Mouse (Mus musculus): ENCODE data around the gene Srrd. TPM values are rescaled to one million over a fixed set of nuclear protein-coding genes. Genes with fewer than 3 reads are reported as not detected.
A peak's percentile ranks its signal among the peaks of the same experiment; 100 is the strongest.

The Srrd gene
- polyA plus RNA-seq, 1 experiment from 2014 or later, result 30.0 TPM

DNA sequence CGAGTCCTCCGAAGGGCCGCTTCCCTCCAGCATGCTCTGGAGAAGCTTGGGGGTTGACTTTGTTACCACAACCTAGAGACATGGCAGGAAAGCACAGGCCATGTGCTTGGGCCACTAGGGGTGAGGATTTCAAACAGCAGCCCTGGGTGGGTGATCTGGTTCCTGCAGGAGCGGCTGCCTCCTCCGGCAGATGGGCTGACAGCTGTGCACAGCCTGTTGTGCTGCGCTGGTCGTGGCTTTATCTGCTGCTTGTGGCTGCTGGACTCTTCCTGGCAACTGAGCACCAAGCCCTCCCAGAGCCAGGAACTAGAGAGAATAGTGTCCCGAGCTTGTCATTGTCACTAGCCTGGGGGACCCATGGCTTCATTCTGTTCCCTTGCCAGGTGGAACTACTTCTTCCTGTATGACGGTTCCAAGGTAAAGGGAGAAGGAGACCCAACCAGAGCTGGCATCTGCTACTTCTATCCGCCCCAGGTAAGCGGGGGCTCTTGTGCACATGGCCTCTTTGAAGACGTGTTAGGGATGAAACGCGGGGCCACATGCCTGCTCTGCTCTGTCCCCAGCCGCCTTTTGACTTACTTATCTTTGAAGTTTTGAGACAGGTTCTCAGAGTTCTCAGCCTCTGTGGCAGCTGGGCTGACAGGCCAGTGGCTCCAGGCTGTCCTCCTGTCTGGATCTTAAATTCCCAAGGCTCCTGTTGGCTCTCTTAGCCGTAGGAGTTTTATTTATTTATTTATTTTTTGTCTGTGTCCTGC, 3.5 kb upstream of the Srrd start:
- WGBS, result 83% methylated on average over 16 of the region's 16 CpGs
- no peak for TF ChIP-seq CTCF (IDR thresholded peaks at IDR 0.05; ENCODE audit: low read depth)
- peaks cover 30% of the 10 kb centered on the region for H3K36me3 ChIP-seq (ENCODE audit: insufficient read depth, low read length)
- H3K27ac ChIP-seq, result no peak overlapping the region
- ATAC-seq (replicated peaks; ENCODE audit: low FRiP score, low read depth), result no peak
- H3K9ac ChIP-seq (ENCODE audit: low read depth, low read length), result no peak overlapping the region
- DNase-seq (ENCODE audit: low spot score), result no peak
- no peak overlapping the region for H3K4me3 ChIP-seq (replicated peaks; ENCODE audit: low read depth, low read length)
- peaks cover 8% of the 10 kb centered on the region; the same call in 1 of the 2 replicates for H3K4me1 ChIP-seq (replicated peaks; ENCODE audit: insufficient read depth, low read length)
- H3K9me3 ChIP-seq (replicated peaks; ENCODE audit: low read length), result no peaks in the 10 kb centered on the region
- H3K4me2 ChIP-seq (ENCODE audit: low read length), result no peak overlapping the region
- no peaks in the 10 kb centered on the region for H3K27me3 ChIP-seq (ENCODE audit: insufficient read depth, low read length)

DNA sequence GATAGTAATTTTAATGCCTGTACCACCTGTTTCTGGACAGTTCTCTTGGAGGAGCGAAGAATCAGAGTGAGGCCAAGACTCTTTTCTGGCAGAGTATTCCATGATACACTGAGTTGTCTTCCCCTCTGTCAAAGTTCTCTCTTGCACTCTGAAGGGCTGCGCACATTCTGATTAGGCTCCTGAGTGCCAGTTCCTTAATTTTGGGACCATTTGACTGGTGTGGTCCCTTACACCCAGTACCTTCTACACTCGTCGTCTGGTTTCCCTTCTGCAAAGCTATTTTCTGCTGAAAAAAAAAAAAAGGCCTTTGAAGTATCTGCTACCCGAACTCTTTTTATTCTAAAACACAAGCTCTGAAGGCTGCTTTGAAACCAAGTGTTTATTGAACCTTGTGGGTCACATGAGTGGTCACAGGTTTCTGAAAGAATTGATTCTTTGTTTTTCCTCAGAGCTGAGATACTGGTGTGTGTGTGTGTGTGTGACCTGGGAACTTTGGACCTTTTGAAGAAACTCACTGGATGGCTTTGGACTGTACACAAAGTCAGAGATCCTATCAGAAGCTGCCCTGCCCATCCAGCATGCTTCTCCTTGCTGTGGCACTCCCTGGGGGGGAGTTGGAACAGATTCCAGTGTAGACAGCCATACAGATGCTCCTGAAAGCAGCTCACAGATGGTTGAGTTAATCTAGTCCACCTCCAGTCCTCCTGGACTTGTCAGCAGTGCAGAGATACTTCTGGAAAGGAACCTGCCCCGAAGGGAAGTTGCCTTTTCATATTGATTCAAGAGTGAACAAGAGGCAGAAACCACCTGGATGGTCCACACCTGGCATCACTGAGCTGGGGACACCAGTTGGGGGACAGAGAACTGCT, 1.5 kb upstream of the Srrd start:
- H3K4me3 ChIP-seq (replicated peaks; ENCODE audit: low read depth, low read length), result no peak overlapping the region
- no peak overlapping the region for H3K9ac ChIP-seq (ENCODE audit: low read depth, low read length)
- ATAC-seq (replicated peaks; ENCODE audit: low FRiP score, low read depth), result no peak
- no peaks in the 10 kb centered on the region for H3K9me3 ChIP-seq (replicated peaks; ENCODE audit: low read length)
- no peak overlapping the region for H3K4me2 ChIP-seq (ENCODE audit: low read length)
- WGBS, result 79% methylated on average over 6 of the region's 6 CpGs
- no peak overlapping the region for H3K27ac ChIP-seq
- no peak for DNase-seq (ENCODE audit: low spot score)
- TF ChIP-seq CTCF (IDR thresholded peaks at IDR 0.05; ENCODE audit: low read depth), result no peak
- H3K27me3 ChIP-seq (ENCODE audit: insufficient read depth, low read length), result no peaks in the 10 kb centered on the region
- H3K4me1 ChIP-seq (replicated peaks; ENCODE audit: insufficient read depth, low read length), result peaks cover 8% of the 10 kb centered on the region; the same call in 1 of the 2 replicates
- peaks cover 16% of the 10 kb centered on the region for H3K36me3 ChIP-seq (ENCODE audit: insufficient read depth, low read length)

DNA sequence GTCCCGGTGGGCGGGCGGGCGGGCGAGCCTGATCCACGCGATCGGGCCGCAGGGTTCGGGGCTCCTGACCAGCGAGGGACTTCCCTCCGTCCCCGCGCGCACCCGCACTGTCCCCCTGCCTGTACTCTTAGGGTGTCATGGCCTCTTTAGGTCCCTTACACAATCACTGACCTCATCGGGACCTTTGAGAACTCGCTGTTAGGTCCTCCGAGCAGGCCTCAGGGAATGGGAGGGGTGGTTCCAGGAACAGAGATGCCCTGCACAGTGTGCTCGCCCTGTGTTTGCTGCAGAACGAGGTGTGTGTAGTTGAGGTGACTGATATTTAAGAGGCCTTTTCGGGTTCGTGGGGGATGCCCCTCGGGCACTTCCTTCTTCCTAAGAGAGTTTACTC, 360 bp upstream of the Srrd start:
- Histone ChIP-seq H3K27ac (no peak overlapping the region; the same call in 1 of the 2 replicates), H3K4me3 (replicated peaks; ENCODE audit: low read depth, low read length) (peak overlapping the region; percentile 73), H3K9ac (ENCODE audit: low read depth, low read length) (peak overlapping the region; percentile 75), H3K4me2 (ENCODE audit: low read length) (peak overlapping the region; percentile 75), H3K36me3 (ENCODE audit: insufficient read depth, low read length) (peaks cover 16% of the 10 kb centered on the region; the same call in 1 of the 2 replicates), H3K27me3 (ENCODE audit: insufficient read depth, low read length) (no peaks in the 10 kb centered on the region), H3K9me3 (replicated peaks; ENCODE audit: low read length) (no peaks in the 10 kb centered on the region), H3K4me1 (replicated peaks; ENCODE audit: insufficient read depth, low read length) (peaks cover 8% of the 10 kb centered on the region; the same call in 1 of the 2 replicates)
- TF ChIP-seq CTCF (IDR thresholded peaks at IDR 0.05; ENCODE audit: low read depth), result no peak
- under 1% methylated on average over 24 of the region's 24 CpGs for WGBS
- DNase-seq (ENCODE audit: low spot score) (peak; percentile 56), ATAC-seq (replicated peaks; ENCODE audit: low FRiP score, low read depth) (peak; percentile 70)

DNA sequence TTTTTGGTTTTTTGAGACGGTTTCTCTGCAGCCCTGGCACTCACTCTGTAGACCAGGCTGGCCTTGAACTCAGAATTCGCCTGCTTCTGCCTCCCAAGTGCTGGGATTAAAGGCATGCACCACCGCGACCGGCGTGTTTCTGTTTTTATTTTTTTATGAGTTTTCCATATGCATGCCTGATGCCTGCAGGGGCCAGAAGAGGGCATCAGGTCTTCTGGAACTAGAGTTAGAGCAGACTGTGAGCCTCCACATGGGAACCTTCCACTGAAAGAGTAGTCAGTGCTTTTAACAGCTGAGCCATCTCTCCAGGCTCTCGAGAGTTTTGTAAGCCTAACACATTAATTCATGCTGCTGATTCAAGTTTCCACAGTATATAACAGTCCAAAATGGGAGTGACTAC, 3.6 kb downstream of the Srrd start:
- Histone ChIP-seq H3K9me3 (replicated peaks; ENCODE audit: low read length) (no peaks in the 10 kb centered on the region), H3K27me3 (ENCODE audit: insufficient read depth, low read length) (no peaks in the 10 kb centered on the region), H3K9ac (ENCODE audit: low read depth, low read length) (no peak overlapping the region), H3K4me2 (ENCODE audit: low read length) (no peak overlapping the region), H3K4me1 (replicated peaks; ENCODE audit: insufficient read depth, low read length) (peaks cover 8% of the 10 kb centered on the region; the same call in 1 of the 2 replicates), H3K27ac (no peak overlapping the region), H3K36me3 (ENCODE audit: insufficient read depth, low read length) (peaks cover 45% of the 10 kb centered on the region), H3K4me3 (replicated peaks; ENCODE audit: low read depth, low read length) (no peak overlapping the region)
- DNase-seq (ENCODE audit: low spot score) (no peak), ATAC-seq (replicated peaks; ENCODE audit: low FRiP score, low read depth) (no peak)
- TF ChIP-seq CTCF (IDR thresholded peaks at IDR 0.05; ENCODE audit: low read depth), result peak; percentile 20; the same call in 1 of the 2 replicates
- 61% methylated on average over 7 of the region's 7 CpGs for WGBS

DNA sequence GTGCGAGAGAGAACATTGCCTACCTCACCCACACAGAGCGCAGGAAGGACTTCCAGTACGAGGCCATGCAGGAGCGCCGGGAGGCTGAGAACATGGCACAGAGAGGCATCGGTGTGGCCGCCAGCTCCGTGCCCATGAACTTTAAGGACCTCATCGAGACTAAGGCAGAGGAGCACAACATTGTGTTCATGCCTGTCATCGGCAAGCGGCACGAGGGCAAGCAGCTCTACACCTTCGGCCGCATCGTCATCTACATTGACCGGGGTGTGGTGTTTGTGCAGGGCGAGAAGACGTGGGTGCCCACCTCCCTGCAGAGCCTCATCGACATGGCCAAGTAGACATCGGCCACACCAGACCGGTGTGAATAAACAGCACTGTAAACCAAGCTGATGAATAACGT, 5.8 kb downstream of the Srrd start:
- Histone ChIP-seq H3K4me3 (replicated peaks; ENCODE audit: low read depth, low read length) (no peak overlapping the region), H3K27me3 (ENCODE audit: insufficient read depth, low read length) (no peaks in the 10 kb centered on the region), H3K4me1 (replicated peaks; ENCODE audit: insufficient read depth, low read length) (peaks cover 2% of the 10 kb centered on the region; the same call in 1 of the 2 replicates), H3K4me2 (ENCODE audit: low read length) (no peak overlapping the region), H3K27ac (no peak overlapping the region), H3K9me3 (replicated peaks; ENCODE audit: low read length) (no peaks in the 10 kb centered on the region), H3K36me3 (ENCODE audit: insufficient read depth, low read length) (peaks cover 66% of the 10 kb centered on the region), H3K9ac (ENCODE audit: low read depth, low read length) (no peak overlapping the region)
- no peak for TF ChIP-seq CTCF (IDR thresholded peaks at IDR 0.05; ENCODE audit: low read depth)
- DNase-seq (ENCODE audit: low spot score), result no peak
- no peak for ATAC-seq (replicated peaks; ENCODE audit: low FRiP score, low read depth)
- WGBS, result 93% methylated on average over 22 of the region's 22 CpGs

DNA sequence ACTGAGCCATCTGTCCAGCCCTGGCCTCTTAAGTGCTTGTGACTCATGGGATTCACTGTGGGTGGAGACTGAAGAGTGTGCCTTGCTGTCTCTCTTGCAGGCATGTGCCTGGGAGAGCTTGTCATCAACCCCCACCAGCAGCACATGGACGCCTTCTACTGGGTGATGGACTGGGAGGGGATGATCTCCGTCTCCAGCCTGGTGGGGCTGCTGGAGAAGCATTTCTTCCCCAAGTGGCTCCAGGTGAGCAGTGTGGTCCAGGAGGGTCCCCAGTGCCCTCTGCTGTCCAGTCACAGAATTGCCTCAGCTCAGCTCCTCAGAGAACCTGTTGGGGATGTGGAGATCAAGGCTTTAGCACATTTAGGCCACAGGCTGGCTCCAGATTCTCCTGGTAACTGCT, 7.4 kb downstream of the Srrd start:
- DNase-seq (ENCODE audit: low spot score) (peak; percentile 57), ATAC-seq (replicated peaks; ENCODE audit: low FRiP score, low read depth) (no peak; the same call in 1 of the 2 replicates)
- 20% methylated on average over 2 of the region's 2 CpGs for WGBS
- H3K9ac ChIP-seq (ENCODE audit: low read depth, low read length), result no peak overlapping the region
- no peak overlapping the region for H3K4me2 ChIP-seq (ENCODE audit: low read length)
- H3K36me3 ChIP-seq (ENCODE audit: insufficient read depth, low read length), result peaks cover 81% of the 10 kb centered on the region
- H3K27ac ChIP-seq, result no peak overlapping the region
- peak; percentile 82 for TF ChIP-seq CTCF (IDR thresholded peaks at IDR 0.05; ENCODE audit: low read depth)
- H3K27me3 ChIP-seq (ENCODE audit: insufficient read depth, low read length), result no peaks in the 10 kb centered on the region
- H3K4me3 ChIP-seq (replicated peaks; ENCODE audit: low read depth, low read length), result no peak overlapping the region
- no peaks in the 10 kb centered on the region for H3K9me3 ChIP-seq (replicated peaks; ENCODE audit: low read length)
- no peaks in the 10 kb centered on the region for H3K4me1 ChIP-seq (replicated peaks; ENCODE audit: insufficient read depth, low read length)
